In the genomic region with DNA sequence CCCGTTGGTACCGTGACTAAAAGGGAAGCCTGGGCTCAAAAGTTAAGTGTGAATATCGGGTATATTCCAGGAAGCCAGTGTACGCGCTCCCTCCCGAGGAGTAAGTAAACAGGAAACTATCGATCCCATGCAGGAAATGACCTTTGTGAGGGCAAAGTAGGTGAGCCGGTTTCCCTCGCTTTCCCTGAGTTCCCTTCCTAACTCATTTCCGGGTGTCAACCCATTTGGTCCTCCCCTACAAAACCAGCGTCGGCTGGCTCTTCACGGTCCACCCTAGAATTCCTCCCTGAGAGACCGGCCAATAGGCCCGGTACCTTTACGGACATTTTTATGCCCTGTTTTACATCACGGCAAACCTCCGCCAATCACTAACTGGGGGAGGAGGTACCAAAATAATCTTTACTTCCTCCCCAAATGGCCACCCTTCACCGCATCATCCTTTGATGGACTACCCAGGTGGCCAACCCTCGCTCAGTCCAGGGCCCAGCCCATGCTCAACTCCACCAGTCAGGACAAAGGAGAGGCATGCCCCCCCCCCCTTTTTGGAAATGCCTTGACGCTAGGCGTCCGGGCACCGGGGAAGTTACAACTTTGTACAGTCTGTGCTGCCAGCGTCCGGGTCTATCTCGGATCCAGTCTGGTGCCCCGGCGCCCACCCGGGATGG, we compare ENCODE assay signal across 8 mouse cellular contexts. TPM values are rescaled to one million over a fixed set of nuclear protein-coding genes. Genes with fewer than 3 reads are reported as not detected.
A peak's percentile ranks its signal among the peaks of the same experiment; 100 is the strongest.
DNase-seq lines count a peak whose midpoint lies in the region; ATAC-seq and TF ChIP-seq lines count a peak whose summit lies in the region.

No protein-coding gene starts in this region.

- no peaks in the 10 kb centered on the region; the same call in 1 of the 2 replicates for H3K79me2 ChIP-seq in MEL (ENCODE audit: control insufficient read depth, insufficient read depth, low read length, poor library complexity)

- peak; percentile 100 for DNase-seq in MEL (ENCODE audit: low read depth, low spot score)
- DNase-seq in cerebellum, adult 2 months, result peak; percentile 97 to 100
- DNase-seq in forebrain, postnatal 0 days, result peak; percentile 97
- DNase-seq in layer of hippocampus, adult 9-10 months (ENCODE audit: low spot score), result peak; percentile 95
- DNase-seq in ovary, postnatal 10 days (ENCODE audit: low spot score), result peak; percentile 90
- DNase-seq in thymus, postnatal 10 days (ENCODE audit: low spot score in 2 of 2), result peak; percentile 82 to 87

- peak overlapping the region; percentile 59 for H3K4me2 ChIP-seq in forebrain, postnatal 0 days (ENCODE audit: low read depth)
- peak overlapping the region; percentile 75 for H3K4me2 ChIP-seq in lung, embryonic 16.5 days (ENCODE audit: low read depth, low read length)

- no peaks in the 10 kb centered on the region for H3K9me3 ChIP-seq in MEL (replicated peaks; ENCODE audit: insufficient read depth, low read length)
- H3K9me3 ChIP-seq in forebrain, postnatal 0 days (ENCODE audit: low read length), result no peaks in the 10 kb centered on the region
- no peaks in the 10 kb centered on the region for H3K9me3 ChIP-seq in lung, embryonic 16.5 days (ENCODE audit: control insufficient read depth, low read length)

- peak overlapping the region; percentile 86 for H3K4me3 ChIP-seq in MEL (ENCODE audit: control insufficient read depth in 1 of 2, insufficient read depth in 1 of 2, low read depth in 2 of 2, low read length in 2 of 2)
- H3K4me3 ChIP-seq in cerebellum, adult 2 months (replicated peaks; ENCODE audit: insufficient read depth, low read depth, low read length), result peak overlapping the region; percentile 85
- H3K4me3 ChIP-seq in forebrain, postnatal 0 days (ENCODE audit: low read depth, low read length), result peak overlapping the region; percentile 78
- peak overlapping the region; percentile 78 for H3K4me3 ChIP-seq in lung, embryonic 16.5 days (ENCODE audit: low read length)

- peak in 1 of 2 experiments; percentile 54; a peak in 2 of 4 replicates for TF ChIP-seq EP300 in MEL (IDR thresholded peaks at IDR 0.05; ENCODE audit: low read depth in 1 of 2, low read length in 2 of 2)

- peak overlapping the region; percentile 89 for H3K9ac ChIP-seq in MEL (ENCODE audit: control insufficient read depth, low read depth, low read length, poor library complexity, severe bottlenecking)
- H3K9ac ChIP-seq in forebrain, postnatal 0 days, result peak overlapping the region; percentile 68
- peak overlapping the region; percentile 81 for H3K9ac ChIP-seq in lung, embryonic 16.5 days (ENCODE audit: low read length)

- no peak for TF ChIP-seq RAD21 in MEL (IDR thresholded peaks at IDR 0.05; ENCODE audit: low read depth, low read length)

- peaks cover 7 to 14% of the 10 kb centered on the region in 2 experiments for H3K4me1 ChIP-seq in MEL (ENCODE audit: control insufficient read depth in 1 of 2, insufficient read depth in 2 of 2, low read length in 2 of 2)
- 0 out of 2 replicates have a peak, but pooled peaks cover 2% of the 10 kb centered on the region for H3K4me1 ChIP-seq in cerebellum, adult 2 months (ENCODE audit: control insufficient read depth, insufficient read depth, low read length)
- H3K4me1 ChIP-seq in forebrain, postnatal 0 days (ENCODE audit: insufficient read depth), result 0 out of 2 replicates have a peak, but pooled peaks cover 3% of the 10 kb centered on the region
- H3K4me1 ChIP-seq in lung, embryonic 16.5 days (replicated peaks; ENCODE audit: control insufficient read depth, insufficient read depth, low read length), result peaks cover 9% of the 10 kb centered on the region; the same call in 1 of the 2 replicates

- WGBS in cerebellum, adult 2 months, result under 1% methylated on average over 30 of the region's 30 CpGs
- WGBS in forebrain, postnatal 0 days, result under 1% methylated on average over 30 of the region's 30 CpGs
- under 1% methylated on average over 30 of the region's 30 CpGs for WGBS in lung, embryonic 16.5 days

- H3K27me3 ChIP-seq in MEL (ENCODE audit: control insufficient read depth in 1 of 2, insufficient read depth in 2 of 2, low read length in 2 of 2), result no peaks in the 10 kb centered on the region
- H3K27me3 ChIP-seq in cerebellum, adult 2 months (ENCODE audit: control insufficient read depth, insufficient read depth, low read length), result no peaks in the 10 kb centered on the region
- H3K27me3 ChIP-seq in forebrain, postnatal 0 days (ENCODE audit: insufficient read depth, low read length), result no peaks in the 10 kb centered on the region
- H3K27me3 ChIP-seq in lung, embryonic 16.5 days (ENCODE audit: control insufficient read depth, insufficient read depth, low read depth, low read length), result no peaks in the 10 kb centered on the region

- TF ChIP-seq POLR2A in MEL (IDR thresholded peaks at IDR 0.05; ENCODE audit: control insufficient read depth in 1 of 2, insufficient read depth in 1 of 2, low read depth in 1 of 2, low read length in 2 of 2, poor library complexity in 1 of 2), result peak in 1 of 2 experiments; percentile 88; a peak in 3 of 4 replicates
- peak; percentile 85; the same call in 1 of the 2 replicates for TF ChIP-seq POLR2A in cerebellum, adult 2 months (IDR thresholded peaks at IDR 0.05; ENCODE audit: borderline replicate concordance, insufficient read depth, low read length)

- TF ChIP-seq CTCF in MEL (IDR thresholded peaks at IDR 0.05 in 2 of 3, conservative IDR thresholded peaks at IDR 0.05 in 1 of 3; ENCODE audit: control insufficient read depth in 1 of 3, insufficient read depth in 1 of 3, low read depth in 2 of 3, low read length in 3 of 3, poor library complexity in 1 of 3, severe bottlenecking in 1 of 3), result no peak; a peak in 1 of 6 replicates
- TF ChIP-seq CTCF in cerebellum, adult 2 months (IDR thresholded peaks at IDR 0.05; ENCODE audit: borderline replicate concordance, insufficient read depth, low read depth, low read length), result no peak
- 0 out of 2 replicates have a peak, but pooled peaks have one; percentile 13 for TF ChIP-seq CTCF in forebrain, postnatal 0 days (IDR thresholded peaks at IDR 0.05; ENCODE audit: low read depth)

- peak; percentile 98 for ATAC-seq in forebrain, postnatal 0 days
- ATAC-seq in hematopoietic stem cell, adult 5-6 weeks (replicated peaks in 1 of 2; ENCODE audit: insufficient read depth in 1 of 2, low FRiP score in 2 of 2, low TSS enrichment in 1 of 2, low read depth in 1 of 2, poor library complexity in 2 of 2, severe bottlenecking in 2 of 2), result peak; percentile 95
- ATAC-seq in lung, embryonic 16.5 days (ENCODE audit: low read depth), result peak; percentile 99

- H3K27ac ChIP-seq in MEL (ENCODE audit: control insufficient read depth, low read depth, low read length), result peak overlapping the region; percentile 96
- H3K27ac ChIP-seq in cerebellum, adult 2 months (ENCODE audit: insufficient read depth, low read length), result peak overlapping the region; percentile 86
- H3K27ac ChIP-seq in forebrain, postnatal 0 days (ENCODE audit: low read depth, low read length), result peak overlapping the region; percentile 95
- H3K27ac ChIP-seq in lung, embryonic 16.5 days (ENCODE audit: low read length), result peak overlapping the region; percentile 100

- H3K36me3 ChIP-seq in MEL (ENCODE audit: control insufficient read depth in 1 of 2, insufficient read depth in 2 of 2, low read length in 2 of 2), result peaks cover 0 to 17% of the 10 kb centered on the region in 2 experiments; a peak in 2 of 4 replicates
- no peaks in the 10 kb centered on the region for H3K36me3 ChIP-seq in forebrain, postnatal 0 days (ENCODE audit: insufficient read depth)
- H3K36me3 ChIP-seq in lung, embryonic 16.5 days (ENCODE audit: control insufficient read depth, insufficient read depth, low read length), result no peaks in the 10 kb centered on the region

TF ChIP-seq in MEL, 35 proteins besides CTCF, POLR2A, EP300 and RAD21 (continues in another document):
- TF ChIP-seq MYB (IDR thresholded peaks at IDR 0.05; ENCODE audit: low read depth, low read length) (no peak), RCOR1 (IDR thresholded peaks at IDR 0.05; ENCODE audit: low read depth, low read length) (no peak), E2F4 (IDR thresholded peaks at IDR 0.05; ENCODE audit: borderline replicate concordance, low read depth, low read length) (peak; percentile 63; the same call in 1 of the 2 replicates), ELF1 (IDR thresholded peaks at IDR 0.05; ENCODE audit: low read depth, low read length) (peak; percentile 88), UBTF (IDR thresholded peaks at IDR 0.05; ENCODE audit: borderline replicate concordance, insufficient read depth, low read depth, low read length) (no peak), ZC3H11A (IDR thresholded peaks at IDR 0.05; ENCODE audit: low read depth, low read length) (no peak), MAZ (IDR thresholded peaks at IDR 0.05; ENCODE audit: low read depth, low read length) (peak; percentile 78; the same call in 1 of the 2 replicates)

RNA-seq across cellular contexts. Expression of a gene that starts 9.0 kb away (rescaled TPM):
- total RNA-seq in MEL (2012; rRNA removed), result 2.0 and 2.2 TPM in 2 replicates
- 1 to 10 TPM in 1 of 2 experiments, not detected in 1; 8.6 TPM for polyA plus RNA-seq in MEL (2012; ENCODE audit: insufficient read depth in 1 of 2, insufficient read length in 2 of 2, low read depth in 1 of 2, low replicate concordance in 2 of 2, missing spikeins in 1 of 2)
- 17.7 and 18.2 TPM in 2 replicates for polyA plus RNA-seq in cerebellum, adult 2 months (2012; rRNA removed)
- 16.3 and 23.4 TPM in 2 replicates for total RNA-seq in forebrain, postnatal 0 days (2014; rRNA removed)
- 6.7 and 8.1 TPM in 2 replicates for polyA plus RNA-seq in forebrain, postnatal 0 days (2015; fragmentation: Nextera tagmentation; extraction: Ambion mirVana)
- 8.9 and 9.7 TPM in 2 replicates for total RNA-seq in hematopoietic stem cell, adult 5-6 weeks (2017)
- 5.5 and 6.2 TPM in 2 replicates for polyA plus RNA-seq in lung, embryonic 16.5 days (2015; fragmentation: Nextera tagmentation; extraction: Ambion mirVana)

RNA-seq across cellular contexts. Expression of a gene that starts 9.3 kb away (rescaled TPM):
- total RNA-seq in MEL (2012; rRNA removed), result 78.4 and 108 TPM in 2 replicates
- polyA plus RNA-seq in MEL (2012; ENCODE audit: insufficient read depth in 1 of 2, insufficient read length in 2 of 2, low read depth in 1 of 2, low replicate concordance in 2 of 2, missing spikeins in 1 of 2), result 10 to 100 TPM in 1 of 2 experiments, not detected in 1; 93.4 TPM
- 102 and 112 TPM in 2 replicates for polyA plus RNA-seq in cerebellum, adult 2 months (2012; rRNA removed)
- 68.9 and 78.2 TPM in 2 replicates for total RNA-seq in forebrain, postnatal 0 days (2014; rRNA removed)
- 27.3 and 41.6 TPM in 2 replicates for polyA plus RNA-seq in forebrain, postnatal 0 days (2015; fragmentation: Nextera tagmentation; extraction: Ambion mirVana)
- total RNA-seq in hematopoietic stem cell, adult 5-6 weeks (2017), result 64.6 and 82.1 TPM in 2 replicates
- polyA plus RNA-seq in lung, embryonic 16.5 days (2015; fragmentation: Nextera tagmentation; extraction: Ambion mirVana), result 6.9 and 7.5 TPM in 2 replicates

RNA-seq across cellular contexts. Expression of a gene that starts 45.2 kb away (rescaled TPM):
- 0.42 and 0.69 TPM in 2 replicates for total RNA-seq in MEL (2012; rRNA removed)
- polyA plus RNA-seq in MEL (2012; ENCODE audit: insufficient read depth in 1 of 2, insufficient read length in 2 of 2, low read depth in 1 of 2, low replicate concordance in 2 of 2, missing spikeins in 1 of 2), result under 1 TPM in 1 of 2 experiments, not detected in 1; 0.33 TPM
- 0.38 and 0.44 TPM in 2 replicates for polyA plus RNA-seq in cerebellum, adult 2 months (2012; rRNA removed)
- total RNA-seq in forebrain, postnatal 0 days (2014; rRNA removed), result 1.5 and 2.3 TPM in 2 replicates
- 1.7 and 1.8 TPM in 2 replicates for polyA plus RNA-seq in forebrain, postnatal 0 days (2015; fragmentation: Nextera tagmentation; extraction: Ambion mirVana)
- total RNA-seq in hematopoietic stem cell, adult 5-6 weeks (2017), result 0.19 and 0.55 TPM in 2 replicates
- 3.1 and 3.4 TPM in 2 replicates for polyA plus RNA-seq in lung, embryonic 16.5 days (2015; fragmentation: Nextera tagmentation; extraction: Ambion mirVana)

Comparison
In these comparisons a context has a peak if more than half of its experiments do, and no peak if none do; other contexts are left out.
1. Peak in every context shown above with its lines: DNase-seq, ATAC-seq, H3K4me3 ChIP-seq and H3K27ac ChIP-seq.